Mouse (Mus musculus): ENCODE data around the gene Gm5089. TPM values are rescaled to one million over a fixed set of nuclear protein-coding genes. Genes with fewer than 3 reads are reported as not detected.

The Gm5089 gene
- polyA plus RNA-seq, 1 experiment, result not detected

DNA sequence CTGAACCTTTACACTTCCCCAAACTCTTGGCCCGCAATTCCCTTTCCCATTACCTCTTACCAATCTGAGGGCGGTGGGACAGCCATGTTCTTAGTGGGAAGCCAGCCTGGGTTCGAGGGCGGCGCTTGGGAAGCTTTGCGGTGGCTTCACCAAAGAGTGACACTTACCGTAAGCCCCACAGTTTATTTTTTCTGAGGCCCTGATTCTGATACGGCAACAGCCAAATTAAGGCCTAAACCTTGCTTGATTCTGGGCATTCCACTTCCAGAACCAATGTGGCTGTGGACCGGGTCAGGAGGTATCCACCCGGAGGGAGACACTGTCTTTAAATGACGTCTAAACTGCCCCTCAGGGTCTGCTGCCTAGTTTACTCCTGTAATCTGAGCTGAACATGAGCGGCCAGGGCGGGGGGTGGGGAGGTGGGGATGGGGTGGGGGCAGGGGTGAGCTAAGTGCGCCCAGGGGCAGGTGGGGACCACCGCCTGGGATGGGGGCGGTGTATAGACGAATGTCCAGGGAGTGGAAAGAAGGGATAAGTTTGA, 22.4 kb upstream of the Gm5089 start:
- Histone ChIP-seq H3K4me1 (peaks cover 30% of the 10 kb centered on the region), H3K9me3 (peaks cover 8% of the 10 kb centered on the region; the same call in 1 of the 2 replicates), H3K27me3 (replicated peaks) (peaks cover 93% of the 10 kb centered on the region), H3K4me3 (replicated peaks) (no peak overlapping the region), H3K36me3 (replicated peaks; ENCODE audit: low read length) (no peaks in the 10 kb centered on the region)
- no peak for TF ChIP-seq FLI1 (IDR thresholded peaks at IDR 0.05; ENCODE audit: low read length)
- TF ChIP-seq GATA1 (IDR thresholded peaks at IDR 0.05; ENCODE audit: borderline replicate concordance, low read length), result no peak

DNA sequence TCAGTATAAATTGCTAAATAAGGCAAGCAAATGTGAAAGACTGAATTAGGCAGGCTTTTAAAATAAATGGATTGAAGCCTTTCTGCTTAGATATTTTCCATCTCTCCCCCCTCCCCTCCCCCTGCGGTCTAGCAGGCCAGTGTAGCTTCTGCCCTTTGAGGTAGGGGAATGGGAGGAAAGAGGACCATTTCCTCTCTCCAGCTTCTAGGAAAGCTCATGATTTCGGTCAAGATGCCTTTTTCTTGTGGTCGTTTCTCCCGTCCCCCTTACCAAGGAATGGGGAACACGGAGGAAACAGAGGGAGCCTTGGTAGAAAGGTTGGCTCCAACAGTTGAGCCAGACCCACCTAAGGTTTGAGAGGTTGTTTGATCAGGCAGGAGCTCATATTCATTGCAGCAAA, 21.7 kb upstream of the Gm5089 start:
- Histone ChIP-seq H3K27me3 (replicated peaks) (peaks cover 93% of the 10 kb centered on the region), H3K4me1 (peaks cover 30% of the 10 kb centered on the region)

DNA sequence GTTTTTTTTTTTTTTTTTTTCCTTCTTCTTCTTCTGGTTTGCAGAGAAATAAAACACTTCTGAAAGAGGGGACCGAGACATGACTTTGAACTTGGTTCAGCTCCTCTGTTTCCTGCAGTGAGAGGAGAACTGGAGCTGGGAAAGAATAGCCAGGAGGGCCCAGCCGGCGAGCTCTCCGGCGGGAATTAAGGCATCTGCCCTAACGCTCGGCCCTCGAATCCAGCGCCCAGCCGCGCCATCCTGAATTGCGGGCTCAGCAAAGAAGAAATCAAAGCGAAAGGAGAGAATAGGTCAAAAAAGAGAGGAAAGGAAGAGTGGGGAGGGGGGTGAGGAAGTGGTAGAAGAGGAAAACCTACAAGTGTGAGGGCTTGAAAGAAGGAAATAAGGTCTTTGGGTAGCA, 21.2 kb upstream of the Gm5089 start:
- peaks cover 8% of the 10 kb centered on the region; the same call in 1 of the 2 replicates for H3K9me3 ChIP-seq
- peaks cover 93% of the 10 kb centered on the region for H3K27me3 ChIP-seq (replicated peaks)
- no peaks in the 10 kb centered on the region for H3K36me3 ChIP-seq (replicated peaks; ENCODE audit: low read length)
- H3K4me3 ChIP-seq (replicated peaks), result no peak overlapping the region
- no peak for TF ChIP-seq GATA1 (IDR thresholded peaks at IDR 0.05; ENCODE audit: borderline replicate concordance, low read length)
- no peak for TF ChIP-seq FLI1 (IDR thresholded peaks at IDR 0.05; ENCODE audit: low read length)
- H3K4me1 ChIP-seq, result peaks cover 30% of the 10 kb centered on the region

More for the DNA sequence above, 21.7 kb upstream of the Gm5089 start:
- no peak for TF ChIP-seq GATA1 (IDR thresholded peaks at IDR 0.05; ENCODE audit: borderline replicate concordance, low read length)
- no peak for TF ChIP-seq FLI1 (IDR thresholded peaks at IDR 0.05; ENCODE audit: low read length)
- peaks cover 8% of the 10 kb centered on the region; the same call in 1 of the 2 replicates for H3K9me3 ChIP-seq
- no peaks in the 10 kb centered on the region for H3K36me3 ChIP-seq (replicated peaks; ENCODE audit: low read length)
- H3K4me3 ChIP-seq (replicated peaks), result no peak overlapping the region

DNA sequence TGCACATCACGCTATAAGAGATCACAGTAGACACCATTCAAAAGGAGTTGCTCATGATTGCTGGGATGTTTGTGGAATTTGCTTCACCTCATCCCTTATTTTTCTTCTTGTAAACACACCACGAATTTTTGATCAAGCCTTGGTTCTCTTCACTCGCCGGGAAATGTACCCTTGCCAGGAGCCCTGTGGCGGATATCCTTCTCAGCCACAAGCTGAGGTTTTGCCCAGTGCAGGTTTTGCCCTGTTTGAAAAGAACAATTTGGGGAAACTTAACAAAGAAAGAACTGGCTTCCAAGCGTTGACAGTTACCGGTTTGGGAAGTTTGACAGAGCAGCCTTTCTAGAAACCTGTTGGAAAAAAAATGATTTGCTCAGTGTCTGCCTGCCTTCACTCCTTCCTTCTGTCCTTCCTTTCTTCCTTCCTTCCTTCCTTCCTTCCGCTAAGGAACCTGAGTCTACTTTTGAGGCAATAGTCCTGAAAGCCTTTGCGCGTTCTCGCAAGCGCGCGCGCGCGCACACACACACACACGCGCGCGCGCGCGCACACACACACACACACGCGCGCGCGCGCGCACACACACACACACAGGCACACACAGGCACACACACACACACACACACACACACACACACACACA, 20.7 kb upstream of the Gm5089 start:
- H3K4me3 ChIP-seq (replicated peaks), result no peak overlapping the region
- H3K4me1 ChIP-seq, result peaks cover 29% of the 10 kb centered on the region
- H3K9me3 ChIP-seq, result peaks cover 7% of the 10 kb centered on the region; the same call in 1 of the 2 replicates
- TF ChIP-seq FLI1 (IDR thresholded peaks at IDR 0.05; ENCODE audit: low read length) (no peak), GATA1 (IDR thresholded peaks at IDR 0.05; ENCODE audit: borderline replicate concordance, low read length) (no peak)
- H3K27me3 ChIP-seq (replicated peaks), result peaks cover 93% of the 10 kb centered on the region
- H3K36me3 ChIP-seq (replicated peaks; ENCODE audit: low read length), result no peaks in the 10 kb centered on the region

DNA sequence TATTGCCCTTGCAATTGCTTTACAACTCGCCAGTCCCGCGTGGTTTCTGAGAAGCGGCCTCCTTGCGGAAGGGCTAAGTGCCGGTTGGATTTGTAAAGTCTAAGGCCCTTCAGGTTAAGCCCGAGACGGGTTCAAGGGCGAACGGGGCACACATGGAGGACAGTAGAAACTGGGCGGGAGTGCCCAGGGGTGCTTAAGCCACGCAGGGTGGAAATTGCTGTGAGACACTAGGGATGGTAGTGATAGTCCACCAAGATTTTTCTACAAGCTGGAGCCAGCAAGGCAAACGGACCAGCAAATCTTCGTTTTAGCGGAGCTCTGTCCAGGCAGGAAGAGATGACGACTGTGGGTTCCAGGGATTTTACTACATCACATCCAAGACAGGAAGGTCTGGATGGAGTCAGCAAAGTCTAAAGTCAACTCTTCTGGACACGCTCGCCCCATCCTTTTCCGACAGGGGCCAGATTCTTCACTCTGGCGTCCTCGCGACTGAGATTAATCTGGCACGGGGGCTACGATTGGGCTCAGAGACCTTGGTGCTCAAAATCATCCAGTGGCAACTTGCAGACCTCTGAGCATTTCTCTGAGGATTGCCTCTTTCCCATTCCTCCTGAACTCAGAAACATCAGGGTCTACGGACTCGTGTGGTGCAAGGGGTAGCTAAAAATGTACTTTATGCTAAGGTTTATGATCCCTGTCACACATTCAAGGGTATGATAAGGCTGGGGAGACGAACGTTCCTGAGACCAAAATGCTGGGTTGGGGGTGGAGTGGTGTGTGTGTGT, 18.2 kb upstream of the Gm5089 start:
- H3K36me3 ChIP-seq (replicated peaks; ENCODE audit: low read length), result no peaks in the 10 kb centered on the region
- H3K27me3 ChIP-seq (replicated peaks), result peaks cover 93% of the 10 kb centered on the region
- H3K4me1 ChIP-seq, result peaks cover 21% of the 10 kb centered on the region
- TF ChIP-seq FLI1 (IDR thresholded peaks at IDR 0.05; ENCODE audit: low read length) (no peak), GATA1 (IDR thresholded peaks at IDR 0.05; ENCODE audit: borderline replicate concordance, low read length) (no peak)
- peaks cover 4% of the 10 kb centered on the region; the same call in 1 of the 2 replicates for H3K9me3 ChIP-seq
- no peak overlapping the region for H3K4me3 ChIP-seq (replicated peaks)

DNA sequence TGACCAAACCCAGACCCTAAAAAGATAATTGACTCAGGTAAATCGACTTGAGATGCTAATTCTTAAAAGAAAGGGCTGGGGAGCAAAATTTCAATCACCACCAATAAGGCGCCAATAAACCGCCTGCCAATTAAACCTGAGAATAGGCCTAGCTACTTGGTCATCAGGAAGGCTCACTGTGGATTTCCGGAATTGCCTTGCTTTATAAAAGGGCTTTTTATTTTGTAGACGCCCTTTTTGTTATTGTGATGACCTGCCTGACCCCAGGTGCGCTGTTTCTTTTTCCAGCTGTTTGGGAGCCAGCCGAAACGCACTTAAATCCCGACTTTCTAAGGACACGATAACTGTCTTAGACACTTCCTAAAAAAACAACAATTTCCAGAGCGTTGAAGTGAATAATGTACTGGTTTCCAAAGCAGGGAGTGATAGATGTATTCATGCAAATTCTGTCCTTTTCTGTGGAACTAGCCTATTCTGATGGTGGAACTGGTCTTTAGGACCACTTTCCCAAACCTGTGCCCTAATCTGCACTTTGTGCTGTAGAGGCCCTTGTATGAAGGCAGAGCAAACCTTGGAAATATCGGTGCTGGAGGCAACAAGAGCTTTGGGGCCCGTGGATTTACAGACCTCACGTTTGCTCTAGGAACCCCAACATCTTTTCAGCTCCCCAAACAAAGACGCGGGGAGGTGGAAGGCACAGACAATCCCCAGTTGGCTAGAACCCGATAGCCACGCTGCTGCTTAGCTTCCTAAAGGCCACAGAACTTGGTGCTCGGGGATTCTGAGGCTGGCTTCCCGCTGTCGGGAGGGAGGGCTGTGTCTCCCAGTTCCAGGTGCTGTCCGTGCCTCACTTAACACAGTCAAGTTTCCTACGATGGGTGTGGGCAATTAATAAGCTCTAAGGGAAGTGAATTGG, 17.3 kb upstream of the Gm5089 start:
- Histone ChIP-seq H3K4me3 (replicated peaks) (no peak overlapping the region), H3K36me3 (replicated peaks; ENCODE audit: low read length) (no peaks in the 10 kb centered on the region), H3K4me1 (peaks cover 26% of the 10 kb centered on the region), H3K9me3 (peaks cover 6% of the 10 kb centered on the region), H3K27me3 (replicated peaks) (peaks cover 92% of the 10 kb centered on the region)
- TF ChIP-seq FLI1 (IDR thresholded peaks at IDR 0.05; ENCODE audit: low read length), result no peak
- TF ChIP-seq GATA1 (IDR thresholded peaks at IDR 0.05; ENCODE audit: borderline replicate concordance, low read length), result no peak

DNA sequence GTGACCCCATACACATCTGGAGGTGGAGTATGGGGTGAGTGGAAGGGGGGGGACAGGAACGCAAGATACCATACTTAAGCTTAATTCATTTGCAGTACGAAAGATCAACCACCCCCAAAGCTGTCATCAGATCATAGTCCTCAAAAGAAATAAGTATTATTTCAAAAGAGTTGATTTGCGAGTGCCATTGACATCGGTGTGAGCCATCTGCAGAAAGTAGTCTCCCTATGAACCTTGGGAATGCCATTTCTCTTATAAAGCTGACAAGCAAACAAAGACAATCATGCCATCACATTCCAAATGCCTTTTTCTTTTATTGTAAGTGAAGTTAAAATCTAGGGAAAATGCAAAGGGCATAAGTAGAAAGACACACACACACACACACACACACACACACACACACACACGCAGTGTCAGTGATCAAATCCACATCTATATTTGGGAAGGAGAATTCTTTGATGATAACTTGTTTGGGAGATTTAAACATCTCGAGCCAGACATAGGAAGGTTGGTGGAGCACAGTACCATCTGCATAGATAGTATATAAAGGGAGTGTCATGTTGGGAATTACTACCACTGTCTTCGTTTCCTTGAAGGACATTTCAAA, 15.9 kb upstream of the Gm5089 start:
- Histone ChIP-seq H3K27me3 (replicated peaks) (peaks cover 93% of the 10 kb centered on the region), H3K9me3 (peaks cover 11% of the 10 kb centered on the region), H3K4me1 (peaks cover 28% of the 10 kb centered on the region), H3K4me3 (replicated peaks) (no peak overlapping the region), H3K36me3 (replicated peaks; ENCODE audit: low read length) (no peaks in the 10 kb centered on the region)
- TF ChIP-seq GATA1 (IDR thresholded peaks at IDR 0.05; ENCODE audit: borderline replicate concordance, low read length), result no peak
- TF ChIP-seq FLI1 (IDR thresholded peaks at IDR 0.05; ENCODE audit: low read length), result no peak

DNA sequence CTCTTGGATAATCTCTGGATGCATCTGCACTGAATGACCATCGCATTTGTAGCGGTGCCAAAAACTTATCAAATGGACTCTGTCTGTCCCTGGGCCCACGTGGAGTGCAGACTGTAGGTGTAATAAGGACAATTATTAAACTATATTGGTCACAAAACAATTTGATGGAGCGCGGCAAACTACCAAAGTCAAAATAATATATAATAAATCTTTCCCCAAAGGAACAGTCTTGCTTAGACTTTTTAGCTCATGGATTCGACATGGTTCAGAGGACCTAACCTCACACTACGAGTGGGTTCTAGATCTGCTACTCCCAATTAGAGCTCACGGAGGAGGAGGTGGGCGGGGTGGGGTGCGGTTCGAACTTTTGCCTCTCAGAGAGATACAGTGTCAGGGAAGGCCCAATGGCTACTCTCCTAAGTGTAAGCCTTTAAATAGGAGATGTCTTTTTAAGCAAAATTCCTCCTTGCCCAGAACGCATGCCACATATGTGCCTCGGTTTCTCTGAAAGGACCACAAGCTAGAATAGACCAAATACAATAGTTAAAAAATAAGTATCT, 15.1 kb upstream of the Gm5089 start:
- H3K27me3 ChIP-seq (replicated peaks), result peaks cover 91% of the 10 kb centered on the region
- TF ChIP-seq FLI1 (IDR thresholded peaks at IDR 0.05; ENCODE audit: low read length) (no peak), GATA1 (IDR thresholded peaks at IDR 0.05; ENCODE audit: borderline replicate concordance, low read length) (no peak)

More for the DNA sequence above, 15.1 kb upstream of the Gm5089 start:
- no peak overlapping the region for H3K4me3 ChIP-seq (replicated peaks)
- peaks cover 28% of the 10 kb centered on the region for H3K4me1 ChIP-seq
- H3K9me3 ChIP-seq, result peaks cover 11% of the 10 kb centered on the region
- no peaks in the 10 kb centered on the region for H3K36me3 ChIP-seq (replicated peaks; ENCODE audit: low read length)

Measured in megakaryocyte, embryonic 14.5 days (primary cell).